Mouse (Mus musculus): Measurements from ENCODE around the gene B4gat1. TPM values are rescaled to one million over a fixed set of nuclear protein-coding genes. Genes with fewer than 3 reads are reported as not detected.

B4gat1 gene
- polyA plus RNA-seq, 1 experiment from 2014 or later = 41.4 TPM

DNA sequence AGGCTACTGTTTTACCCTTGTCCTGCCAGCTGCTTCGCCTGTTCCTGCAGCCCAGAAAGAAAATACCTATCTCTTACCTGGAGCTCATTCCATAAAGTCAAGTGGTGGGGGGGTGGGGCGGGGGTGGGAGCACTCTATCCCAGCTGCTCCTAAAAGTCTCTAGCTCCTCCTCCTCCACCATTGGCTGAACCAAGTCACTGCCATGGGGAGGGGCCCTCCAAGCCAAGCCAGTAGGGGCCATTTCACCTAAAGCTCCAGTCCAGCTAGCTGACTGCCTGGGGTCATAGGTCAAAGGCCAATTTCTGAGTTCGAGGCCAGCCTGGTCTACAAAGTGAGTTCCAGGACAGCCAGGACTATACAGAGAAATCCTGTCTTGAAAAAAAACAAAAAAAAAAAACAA, 5.9 kb upstream of the B4gat1 start:
- Histone ChIP-seq H3K27me3 (replicated peaks) (no peaks in the 10 kb centered on the region), H3K9ac (no peak overlapping the region), H3K4me1 (peaks cover 2% of the 10 kb centered on the region), H3K36me3 (peaks cover 46% of the 10 kb centered on the region), H3K9me3 (no peaks in the 10 kb centered on the region), H3K27ac (replicated peaks) (no peak overlapping the region), H3K4me3 (no peak overlapping the region), H3K4me2 (no peak overlapping the region)
- no peak for ATAC-seq (ENCODE audit: extremely low read depth, insufficient number of reproducible peaks, low FRiP score, low TSS enrichment)
- 74% methylated on average over 3 of the region's 3 CpGs for WGBS

DNA sequence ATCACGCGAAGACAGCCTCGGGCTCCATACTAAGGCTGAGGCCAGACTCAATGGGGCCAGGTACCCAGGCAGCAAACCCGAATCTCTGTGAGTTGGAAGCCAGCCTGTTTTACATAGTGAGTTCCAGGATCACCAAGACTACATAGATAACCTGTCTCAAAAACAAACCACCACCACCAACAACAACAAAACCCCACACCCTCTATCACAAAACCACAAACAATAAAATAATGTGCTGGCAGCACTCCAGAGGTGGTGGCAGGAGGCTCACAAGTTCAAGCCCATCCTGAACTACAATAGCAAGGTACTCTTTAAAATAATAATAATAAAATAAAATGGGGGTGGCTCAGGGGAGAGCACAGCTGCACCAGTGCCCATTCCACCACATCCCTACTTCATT, 2.0 kb upstream of the B4gat1 start:
- Histone ChIP-seq H3K27ac (replicated peaks) (no peak overlapping the region), H3K9ac (no peak overlapping the region), H3K4me1 (peaks cover 27% of the 10 kb centered on the region), H3K9me3 (no peaks in the 10 kb centered on the region), H3K36me3 (peaks cover 7% of the 10 kb centered on the region), H3K4me2 (no peak overlapping the region), H3K4me3 (no peak overlapping the region), H3K27me3 (replicated peaks) (no peaks in the 10 kb centered on the region)
- 72% methylated on average over 4 of the region's 4 CpGs for WGBS
- ATAC-seq (ENCODE audit: extremely low read depth, insufficient number of reproducible peaks, low FRiP score, low TSS enrichment) = no peak

DNA sequence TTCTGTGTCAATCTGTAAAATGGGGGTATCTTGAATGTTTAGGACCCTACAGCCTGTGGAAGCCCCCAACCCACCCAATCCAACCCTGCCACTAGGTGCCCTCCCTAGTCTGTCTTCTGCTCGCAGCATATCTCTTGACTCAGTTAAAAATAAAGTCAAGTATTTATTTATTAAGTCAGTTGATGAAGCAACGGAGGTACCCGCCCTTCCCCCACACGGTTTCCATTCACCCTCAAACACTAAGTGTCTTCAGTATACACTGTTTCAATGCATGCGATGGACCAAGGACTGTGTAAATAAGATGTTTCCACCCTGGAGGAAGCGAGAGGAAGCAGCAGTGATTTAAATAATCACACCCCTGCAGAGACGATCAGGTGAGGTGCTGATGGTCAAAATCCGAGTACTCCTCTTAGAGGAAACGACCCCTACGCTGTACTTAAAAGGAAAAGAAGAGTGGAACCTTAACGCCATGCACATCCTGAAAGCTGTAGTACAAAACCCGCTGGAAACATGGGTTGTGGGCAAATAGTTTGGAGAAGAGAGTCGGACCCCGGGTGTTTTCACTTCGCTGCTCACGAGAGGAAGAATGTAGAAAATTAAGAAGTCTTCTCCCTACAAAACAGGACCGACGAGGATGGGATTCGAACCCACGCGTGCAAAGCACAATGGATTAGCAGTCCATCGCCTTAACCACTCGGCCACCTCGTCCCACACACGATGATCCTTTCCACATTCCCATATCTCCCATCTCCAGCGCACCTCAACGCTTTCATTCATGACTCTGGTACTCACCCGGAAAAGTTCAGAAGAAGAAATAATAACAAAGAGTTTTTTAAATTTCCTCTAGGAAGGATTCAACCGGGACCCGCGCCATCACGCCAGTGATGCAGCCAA, 701 bp upstream of the B4gat1 start:
- Histone ChIP-seq H3K4me3 (peak overlapping the region; percentile 79), H3K27me3 (replicated peaks) (no peaks in the 10 kb centered on the region), H3K36me3 (peaks cover 3% of the 10 kb centered on the region; the same call in 1 of the 2 replicates), H3K4me1 (peaks cover 39% of the 10 kb centered on the region), H3K4me2 (peak overlapping the region; percentile 99), H3K27ac (replicated peaks) (peak overlapping the region; percentile 76), H3K9me3 (no peaks in the 10 kb centered on the region), H3K9ac (peak overlapping the region; percentile 97)
- 0 out of 2 replicates have a peak, but pooled peaks have one; percentile 20 for ATAC-seq (ENCODE audit: extremely low read depth, insufficient number of reproducible peaks, low FRiP score, low TSS enrichment)
- WGBS = 4% methylated on average over 32 of the region's 32 CpGs

DNA sequence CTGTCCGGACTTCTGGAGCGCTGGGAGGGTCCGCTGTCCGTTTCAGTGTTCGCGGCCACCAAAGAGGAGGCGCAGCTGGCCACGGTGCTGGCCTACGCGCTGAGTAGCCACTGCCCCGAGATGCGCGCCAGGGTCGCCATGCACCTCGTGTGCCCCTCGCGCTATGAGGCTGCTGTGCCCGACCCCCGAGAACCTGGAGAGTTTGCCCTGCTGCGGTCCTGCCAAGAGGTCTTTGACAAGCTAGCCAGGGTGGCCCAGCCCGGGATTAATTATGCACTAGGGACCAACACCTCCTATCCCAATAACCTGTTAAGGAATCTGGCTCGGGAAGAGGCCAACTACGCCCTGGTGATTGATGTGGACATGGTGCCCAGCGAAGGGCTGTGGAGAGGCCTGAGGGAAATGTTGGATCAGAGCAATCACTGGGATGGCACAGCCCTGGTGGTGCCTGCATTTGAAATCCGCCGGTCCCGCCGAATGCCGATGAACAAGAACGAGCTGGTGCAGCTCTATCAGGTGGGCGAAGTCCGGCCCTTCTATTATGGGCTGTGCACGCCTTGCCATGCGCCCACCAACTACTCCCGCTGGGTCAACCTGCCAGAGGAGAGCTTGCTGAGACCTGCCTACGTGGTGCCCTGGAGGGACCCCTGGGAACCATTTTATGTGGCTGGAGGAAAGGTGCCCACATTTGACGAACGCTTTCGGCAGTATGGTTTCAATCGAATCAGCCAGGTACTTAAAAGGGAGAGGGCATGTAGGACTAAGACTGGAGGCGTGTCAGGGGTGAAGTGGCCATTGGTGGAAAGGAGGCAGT, 882 bp downstream of the B4gat1 start:
- peak overlapping the region; percentile 76 for H3K27ac ChIP-seq (replicated peaks)
- H3K4me1 ChIP-seq = peaks cover 39% of the 10 kb centered on the region
- no peak for ATAC-seq (ENCODE audit: extremely low read depth, insufficient number of reproducible peaks, low FRiP score, low TSS enrichment)
- peak overlapping the region; percentile 79 for H3K4me3 ChIP-seq
- no peaks in the 10 kb centered on the region for H3K27me3 ChIP-seq (replicated peaks)
- WGBS = 14% methylated on average over 41 of the region's 41 CpGs
- H3K4me2 ChIP-seq = peak overlapping the region; percentile 99
- H3K9me3 ChIP-seq = no peaks in the 10 kb centered on the region
- H3K36me3 ChIP-seq = peaks cover 15% of the 10 kb centered on the region
- peak overlapping the region; percentile 97 for H3K9ac ChIP-seq

DNA sequence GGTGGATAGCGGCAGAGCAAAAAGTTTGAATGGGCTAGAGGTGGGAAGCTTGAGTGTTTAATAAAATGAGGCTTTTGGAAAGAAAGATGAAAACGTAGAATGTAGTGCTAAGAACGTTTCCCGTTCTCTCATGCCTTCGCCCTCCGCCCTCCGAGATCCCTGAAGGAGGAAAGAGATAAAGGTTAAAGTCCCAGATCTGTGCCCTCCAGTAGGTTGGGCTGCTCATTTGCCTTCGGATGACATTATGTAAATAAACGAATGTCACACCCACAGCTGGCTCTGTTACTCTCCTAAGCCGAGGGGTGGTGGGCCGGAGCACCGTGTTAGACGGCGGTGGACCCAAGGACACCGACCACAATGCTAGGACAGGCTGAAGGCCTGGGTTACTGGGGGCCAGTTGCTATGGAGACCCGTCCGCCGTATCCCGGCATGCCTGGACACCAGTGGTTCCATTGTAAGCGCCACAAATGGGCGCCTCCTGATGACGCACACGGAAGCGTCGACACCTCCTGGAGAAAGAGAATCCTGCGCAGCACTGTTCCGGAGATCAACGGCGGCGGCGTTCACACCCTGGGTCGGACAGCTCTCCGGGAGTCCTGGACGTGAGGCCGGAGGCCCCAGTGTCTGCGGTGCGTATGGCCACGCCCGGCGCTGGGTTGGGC, 2.4 kb downstream of the B4gat1 start, which contains the start of gene Brms1:
TSS of gene Brms1 (plus strand) at position 493 of the 662 bp plus-strand sequence.
- Histone ChIP-seq H3K4me2 (peak within 1 kb of the TSS; percentile 99), H3K4me1 (peaks cover 39% of the 10 kb centered on the region), H3K27me3 (replicated peaks) (no peaks in the 10 kb centered on the region), H3K4me3 (peak within 1 kb of the TSS; percentile 79), H3K36me3 (peaks cover 22% of the 10 kb centered on the region), H3K9me3 (no peaks in the 10 kb centered on the region), H3K9ac (peak within 1 kb of the TSS; percentile 97), H3K27ac (replicated peaks) (peak within 1 kb of the TSS; percentile 72)
- WGBS = 4% methylated on average over 40 of the region's 40 CpGs
- ATAC-seq (ENCODE audit: extremely low read depth, insufficient number of reproducible peaks, low FRiP score, low TSS enrichment) = peak; percentile 49

DNA sequence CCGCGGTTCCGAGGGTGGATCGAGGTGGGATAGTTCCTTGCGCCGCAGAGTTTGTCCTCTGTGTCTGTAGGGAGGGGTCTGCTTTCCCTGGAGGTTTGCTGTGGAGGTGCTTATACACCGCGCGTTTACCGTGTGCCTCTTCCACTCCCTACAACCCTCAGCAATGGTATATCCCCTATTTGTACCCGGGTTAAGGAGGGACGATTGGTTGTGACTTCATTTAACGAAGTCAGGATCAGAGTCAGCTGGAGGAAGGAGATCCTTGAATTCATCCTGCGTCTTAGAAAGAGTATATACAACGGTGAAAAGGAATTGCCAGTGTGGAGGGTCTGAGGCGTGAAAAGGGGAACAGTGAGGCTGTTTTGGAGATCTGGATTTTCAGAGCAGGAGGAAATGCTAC, 3.0 kb downstream of the B4gat1 start:
- H3K27me3 ChIP-seq (replicated peaks) = no peaks in the 10 kb centered on the region
- H3K9me3 ChIP-seq = no peaks in the 10 kb centered on the region
- H3K27ac ChIP-seq (replicated peaks) = peak overlapping the region; percentile 72
- H3K36me3 ChIP-seq = peaks cover 28% of the 10 kb centered on the region
- H3K4me3 ChIP-seq = peak overlapping the region; percentile 79
- H3K4me1 ChIP-seq = peaks cover 39% of the 10 kb centered on the region
- peak overlapping the region; percentile 97 for H3K9ac ChIP-seq
- no peak for ATAC-seq (ENCODE audit: extremely low read depth, insufficient number of reproducible peaks, low FRiP score, low TSS enrichment)
- whole genome bisulfite sequencing = 2% methylated on average over 16 of the region's 16 CpGs
- H3K4me2 ChIP-seq = peak overlapping the region; percentile 99

DNA sequence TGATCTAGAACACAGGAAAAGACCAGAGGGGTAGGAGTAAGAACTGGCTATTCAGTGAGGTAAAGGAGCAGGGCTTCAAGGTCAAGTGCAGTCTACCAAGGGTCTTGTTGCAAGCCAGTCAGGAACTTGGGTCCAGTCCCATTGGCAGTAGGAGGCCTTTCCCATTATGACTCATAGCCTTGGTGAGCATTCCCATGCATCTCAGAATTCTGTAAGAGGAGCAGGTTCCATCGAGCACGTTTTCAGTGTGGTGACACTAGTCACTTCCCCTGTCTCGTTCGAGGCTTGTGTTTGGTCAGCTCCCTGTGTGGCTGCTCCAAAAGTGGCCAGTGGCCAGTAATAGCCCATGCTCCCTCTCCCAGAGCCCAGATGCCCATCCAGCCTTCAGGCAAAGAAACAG, 6.9 kb downstream of the B4gat1 start:
- peaks cover 3% of the 10 kb centered on the region; the same call in 1 of the 2 replicates for H3K27me3 ChIP-seq (replicated peaks)
- H3K4me1 ChIP-seq = peaks cover 26% of the 10 kb centered on the region
- H3K9ac ChIP-seq = no peak overlapping the region
- no peak overlapping the region for H3K4me3 ChIP-seq
- no peak for ATAC-seq (ENCODE audit: extremely low read depth, insufficient number of reproducible peaks, low FRiP score, low TSS enrichment)
- peaks cover 57% of the 10 kb centered on the region for H3K36me3 ChIP-seq
- WGBS = 72% methylated on average over 4 of the region's 4 CpGs
- H3K27ac ChIP-seq (replicated peaks) = no peak overlapping the region
- H3K9me3 ChIP-seq = no peaks in the 10 kb centered on the region
- H3K4me2 ChIP-seq = no peak overlapping the region

DNA sequence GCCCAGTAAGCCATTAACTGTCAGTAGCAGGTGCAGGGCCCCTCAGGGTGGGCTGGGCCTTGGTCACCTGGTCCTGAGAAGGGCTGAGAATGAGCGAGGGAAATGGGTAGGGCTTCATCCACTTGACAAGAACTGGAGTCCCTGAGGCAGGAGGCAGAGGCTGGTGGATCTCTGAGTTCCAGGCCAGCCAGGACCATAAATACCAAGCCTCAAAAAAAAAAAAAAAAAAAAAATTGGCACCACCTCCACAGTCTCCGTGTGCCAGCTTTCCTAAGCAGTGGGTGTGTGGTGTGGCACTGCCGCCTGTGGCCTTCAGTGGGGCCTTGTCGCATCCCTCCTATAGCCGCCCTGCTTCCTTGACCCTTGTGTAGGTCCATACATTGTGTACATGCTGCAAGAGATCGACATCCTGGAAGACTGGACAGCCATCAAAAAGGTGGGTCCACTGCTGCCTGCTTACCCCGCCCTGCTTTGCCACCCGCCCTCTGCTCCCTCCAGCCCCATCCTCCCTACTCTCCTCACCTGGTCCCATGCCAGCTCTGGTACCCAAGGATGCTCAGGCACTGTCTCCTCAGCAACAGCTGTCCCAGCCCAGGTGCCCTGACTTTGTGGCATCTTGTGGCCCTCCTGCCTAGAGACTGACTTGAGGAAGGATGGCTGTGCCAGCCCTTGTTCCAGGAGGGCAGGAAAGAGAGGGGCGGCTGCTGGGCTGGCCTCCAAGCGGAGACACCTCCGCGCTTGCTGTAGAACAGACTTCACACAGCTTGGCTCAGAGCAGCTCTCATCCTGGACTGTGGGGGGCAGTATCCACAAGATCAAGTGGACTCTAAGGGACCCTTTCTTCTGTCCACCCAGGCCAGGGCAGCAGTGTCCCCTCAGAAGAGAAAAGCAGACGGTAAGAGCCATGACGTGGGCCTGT, 9.8 kb downstream of the B4gat1 start:
- Histone ChIP-seq H3K4me1 (peaks cover 34% of the 10 kb centered on the region), H3K36me3 (peaks cover 50% of the 10 kb centered on the region), H3K4me3 (no peak overlapping the region), H3K9ac (no peak overlapping the region), H3K27me3 (replicated peaks) (peaks cover 28% of the 10 kb centered on the region), H3K9me3 (no peaks in the 10 kb centered on the region), H3K4me2 (no peak overlapping the region), H3K27ac (replicated peaks) (no peak overlapping the region)
- 83% methylated on average over 14 of the region's 14 CpGs for WGBS
- ATAC-seq (ENCODE audit: extremely low read depth, insufficient number of reproducible peaks, low FRiP score, low TSS enrichment) = no peak

DNA sequence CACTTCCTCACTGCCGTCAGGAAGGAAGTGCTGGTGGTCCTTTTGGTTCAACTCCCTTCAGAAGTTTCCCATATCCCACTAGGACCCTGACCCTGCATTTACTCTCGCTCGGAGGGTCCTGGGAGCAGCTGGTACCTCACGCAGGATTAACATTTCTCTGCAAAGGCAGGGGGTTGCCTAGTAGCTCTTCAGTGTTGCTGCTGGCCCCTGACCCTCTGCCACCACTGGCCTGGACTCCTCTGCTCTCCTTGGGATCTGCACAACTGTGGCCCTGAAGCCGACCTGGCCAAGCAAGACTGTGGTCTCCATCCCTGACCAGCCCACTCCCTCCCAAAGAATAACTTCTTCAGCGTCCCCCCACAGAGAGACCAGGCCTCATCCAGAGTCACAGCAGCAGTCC, 10.7 kb downstream of the B4gat1 start:
- Histone ChIP-seq H3K27ac (replicated peaks) (no peak overlapping the region), H3K4me2 (no peak overlapping the region), H3K4me3 (no peak overlapping the region), H3K27me3 (replicated peaks) (peaks cover 33% of the 10 kb centered on the region), H3K9me3 (no peaks in the 10 kb centered on the region), H3K4me1 (peaks cover 34% of the 10 kb centered on the region), H3K9ac (no peak overlapping the region), H3K36me3 (peaks cover 42% of the 10 kb centered on the region)
- WGBS = 82% methylated on average over 6 of the region's 6 CpGs
- no peak for ATAC-seq (ENCODE audit: extremely low read depth, insufficient number of reproducible peaks, low FRiP score, low TSS enrichment)

Measured in heart, embryonic 13.5 days (tissue).